Mouse (Mus musculus): ENCODE data around the gene Zbtb16.

DNA sequence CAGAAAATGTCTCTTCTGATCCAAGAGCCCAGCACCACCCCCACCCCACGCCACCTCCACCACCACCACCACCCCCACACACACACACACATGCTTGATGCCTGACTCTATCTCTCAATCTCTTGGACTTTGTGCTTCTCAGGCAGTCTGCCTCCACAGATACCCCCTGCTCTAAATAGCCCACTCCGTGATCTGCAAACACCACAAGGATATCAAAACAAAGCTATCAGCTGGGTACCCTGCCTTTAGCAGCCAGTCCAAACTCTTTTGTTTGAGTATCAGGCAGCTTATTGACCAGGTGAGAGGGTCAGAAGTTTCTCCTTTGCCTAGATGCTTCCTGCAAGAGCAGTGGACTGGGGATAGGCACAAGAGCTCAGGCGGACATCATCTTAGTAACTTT lies 16.9 kb downstream of the Zbtb16 start:
- TF ChIP-seq TAL1 (IDR thresholded peaks at IDR 0.05; ENCODE audit: low read length) (no peak), GATA1 (IDR thresholded peaks at IDR 0.05; ENCODE audit: low read length) (no peak)
